Mouse (Mus musculus) G1E-ER4 (cell line): ENCODE data around the gene Col4a2. TPM values are rescaled to one million over a fixed set of nuclear protein-coding genes. Genes with fewer than 3 reads are reported as not detected.

ENCODE experiments used
- GATA1 ChIP-seq: IDR thresholded peaks from one replicate; pipeline ENCODE4 v1.8.0; 2012; ENCODE audit warnings: low read length, inconsistent platforms
- polyA plus RNA-seq: library from polyadenylated mRNA; stranded (reverse); fragments of >175 nt; gene quantifications from 2 replicates; pipeline ENCODE4 v1.2.3, GENCODE M21; 2012

Col4a2 gene
- polyA plus RNA-seq, 1 experiment: not detected

DNA sequence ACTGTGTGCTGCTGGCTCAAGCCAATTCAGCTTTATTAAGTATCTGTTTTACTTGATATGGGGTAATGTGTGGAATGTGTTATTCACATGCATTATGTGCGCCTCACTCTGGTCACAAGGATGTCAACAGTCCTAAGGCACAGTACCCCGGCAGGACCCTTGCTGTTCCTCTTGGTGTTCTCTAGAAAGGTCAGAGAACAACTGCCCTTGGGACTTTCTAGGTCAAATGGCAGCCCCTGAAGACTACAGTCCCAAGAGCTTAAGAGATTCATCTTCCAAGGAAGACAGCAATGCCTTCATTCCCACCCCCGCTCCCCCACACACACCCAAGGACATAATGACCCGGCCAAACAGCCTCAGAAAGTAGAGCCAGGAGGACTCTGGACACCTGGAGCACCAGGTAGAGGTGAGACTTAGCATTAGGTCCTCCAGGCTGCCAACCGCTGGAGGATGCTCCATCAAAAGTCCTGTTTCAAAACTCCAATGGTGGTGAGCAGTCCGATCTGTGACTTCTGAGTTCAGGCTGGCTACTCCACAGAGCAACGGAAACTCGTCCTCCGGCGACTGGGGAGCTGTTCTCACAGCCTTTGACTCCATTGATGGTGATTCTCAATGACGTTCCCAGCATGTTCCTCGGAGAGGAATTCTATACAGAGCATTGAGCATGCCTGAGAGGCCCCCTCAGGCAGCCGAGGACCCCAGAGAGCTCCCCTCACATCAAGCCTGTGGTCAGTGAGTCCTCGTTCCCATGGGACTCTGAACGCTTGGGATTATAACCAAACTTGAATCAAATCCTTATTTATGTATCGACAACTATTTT, 65.0 kb downstream of the Col4a2 start:
- TF ChIP-seq GATA1: no peak

DNA sequence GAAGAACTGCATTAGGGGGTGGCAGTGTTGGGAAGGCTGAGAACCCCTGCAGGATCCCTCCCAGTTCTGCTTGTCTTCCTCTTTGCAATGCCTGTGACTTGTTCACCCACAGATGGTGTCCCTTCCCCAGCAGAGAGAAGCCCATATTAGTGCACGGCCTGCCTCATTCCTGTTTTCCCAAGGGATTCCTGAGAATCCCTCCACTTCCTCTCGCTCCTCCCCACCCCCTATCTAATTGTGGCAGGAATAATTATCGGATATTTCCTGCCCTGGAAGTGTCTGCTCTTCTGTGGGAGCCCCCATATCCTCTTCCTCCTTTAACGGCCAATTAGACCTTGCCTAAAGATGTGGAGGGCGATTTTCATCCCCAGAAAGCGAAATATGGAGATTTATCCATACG, 67.0 kb downstream of the Col4a2 start:
- TF ChIP-seq GATA1: no peak

DNA sequence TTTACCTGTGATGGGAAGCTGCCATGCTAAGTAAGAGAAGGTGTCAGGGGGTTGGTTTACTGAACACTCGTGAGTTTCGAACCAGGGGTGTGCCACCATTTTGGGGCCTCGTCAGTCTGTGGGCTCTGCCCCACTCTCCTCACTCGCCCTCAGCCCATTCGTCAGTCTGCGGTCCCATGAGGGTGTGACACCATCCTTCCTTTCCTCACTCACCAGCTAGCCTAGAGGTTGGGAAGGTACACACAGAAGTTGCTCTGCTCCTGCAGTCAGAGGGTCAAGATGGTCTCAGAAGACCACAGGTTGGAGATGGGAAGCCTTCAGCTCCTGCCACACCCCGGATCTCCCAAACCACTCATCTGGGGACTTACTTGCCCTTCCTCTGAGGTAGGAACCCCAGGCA, 68.9 kb downstream of the Col4a2 start:
- no peak for TF ChIP-seq GATA1

DNA sequence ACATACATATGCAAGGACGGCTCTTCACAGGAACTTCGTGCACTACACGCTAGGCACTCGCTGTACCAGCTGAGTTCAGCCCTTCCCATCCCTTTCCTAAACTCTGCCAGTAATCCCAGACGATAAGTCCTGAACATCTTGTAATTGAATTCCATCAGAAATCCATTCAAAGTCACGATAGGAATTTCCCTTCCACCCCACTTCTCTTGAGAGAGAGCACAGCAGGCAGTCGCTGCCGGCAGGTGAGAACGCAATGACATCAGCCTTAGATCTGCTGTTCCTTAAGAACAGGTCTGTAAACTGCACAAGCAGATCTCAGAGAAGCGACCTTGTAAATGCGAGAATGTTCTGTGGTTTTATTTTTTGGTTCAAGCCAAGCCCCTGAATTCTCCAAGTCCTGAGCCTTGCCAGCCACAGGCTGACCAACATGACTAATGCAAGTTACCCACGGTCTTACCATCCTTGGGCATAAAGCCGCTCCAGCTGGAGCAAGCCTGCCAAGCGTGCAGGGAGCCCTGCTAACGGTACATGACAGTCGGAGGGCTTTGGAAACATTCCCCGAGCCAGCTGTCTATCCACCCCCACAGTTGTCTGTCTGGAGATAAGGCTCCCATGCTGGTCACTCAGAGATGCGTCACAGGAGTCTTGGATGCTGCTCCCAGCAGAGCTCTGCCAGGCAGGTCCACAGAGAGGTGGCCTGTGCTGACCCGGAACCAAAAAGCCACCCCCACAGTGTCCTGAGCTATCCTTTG, 69.6 kb downstream of the Col4a2 start:
- no peak for TF ChIP-seq GATA1

DNA sequence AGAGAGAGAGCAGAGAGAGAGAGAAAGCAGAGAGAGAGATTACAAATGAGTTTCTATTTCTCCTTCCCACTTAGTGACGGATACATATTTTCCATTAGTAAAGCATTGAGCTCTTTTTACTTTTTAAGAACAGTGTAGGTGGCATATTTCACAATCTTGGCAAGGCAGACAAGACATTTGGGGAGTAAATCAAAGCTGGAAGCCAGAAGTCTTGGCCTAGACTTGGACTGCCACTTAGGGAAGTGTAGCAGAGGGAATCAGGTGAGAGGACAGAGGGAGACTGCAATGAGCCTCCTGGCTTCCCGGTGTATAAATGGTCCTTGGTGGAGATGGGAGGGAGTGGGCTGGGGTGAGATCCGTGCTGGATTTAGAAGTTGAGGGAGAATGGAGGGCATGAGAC, 70.3 kb downstream of the Col4a2 start:
- TF ChIP-seq GATA1: no peak

DNA sequence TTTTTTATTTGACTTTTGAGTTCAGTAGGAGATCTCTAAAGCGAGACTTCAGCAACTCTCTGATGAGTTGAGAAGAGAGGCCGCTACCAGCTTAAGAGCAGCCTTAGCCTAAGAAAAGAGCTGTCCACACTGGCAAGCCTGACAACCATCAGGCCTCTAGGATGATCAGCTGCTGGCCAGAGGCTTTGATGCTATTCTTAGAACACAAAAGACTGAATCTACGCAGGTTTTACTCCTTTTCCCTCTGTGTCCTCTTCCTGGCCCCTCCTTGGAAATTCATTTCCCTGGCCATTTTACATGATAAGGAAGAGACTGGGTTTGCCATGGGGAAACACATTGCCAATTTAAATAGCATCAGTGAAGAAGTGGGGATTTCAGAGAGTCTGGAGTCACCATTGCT, 70.8 kb downstream of the Col4a2 start:
- no peak for TF ChIP-seq GATA1

DNA sequence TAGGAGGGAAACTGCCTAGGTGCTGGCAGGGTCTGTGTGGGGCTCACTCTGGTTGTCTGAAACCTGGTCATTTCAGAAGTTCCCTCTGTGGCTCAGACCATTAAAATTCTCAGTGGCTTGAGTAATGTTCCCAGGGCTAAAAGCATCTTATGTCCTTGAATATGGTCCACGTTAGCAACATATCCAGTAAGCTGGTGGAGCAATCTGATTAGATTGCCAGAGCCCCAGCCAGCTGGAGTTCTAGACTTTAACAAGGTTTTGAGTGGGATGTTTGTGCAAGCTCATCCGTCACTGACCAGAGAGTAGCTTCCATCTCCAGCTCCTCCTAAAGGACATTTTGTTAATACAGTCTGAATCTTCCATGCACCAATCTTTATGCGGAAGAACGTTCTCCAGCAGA, 72.2 kb downstream of the Col4a2 start:
- no peak for TF ChIP-seq GATA1

DNA sequence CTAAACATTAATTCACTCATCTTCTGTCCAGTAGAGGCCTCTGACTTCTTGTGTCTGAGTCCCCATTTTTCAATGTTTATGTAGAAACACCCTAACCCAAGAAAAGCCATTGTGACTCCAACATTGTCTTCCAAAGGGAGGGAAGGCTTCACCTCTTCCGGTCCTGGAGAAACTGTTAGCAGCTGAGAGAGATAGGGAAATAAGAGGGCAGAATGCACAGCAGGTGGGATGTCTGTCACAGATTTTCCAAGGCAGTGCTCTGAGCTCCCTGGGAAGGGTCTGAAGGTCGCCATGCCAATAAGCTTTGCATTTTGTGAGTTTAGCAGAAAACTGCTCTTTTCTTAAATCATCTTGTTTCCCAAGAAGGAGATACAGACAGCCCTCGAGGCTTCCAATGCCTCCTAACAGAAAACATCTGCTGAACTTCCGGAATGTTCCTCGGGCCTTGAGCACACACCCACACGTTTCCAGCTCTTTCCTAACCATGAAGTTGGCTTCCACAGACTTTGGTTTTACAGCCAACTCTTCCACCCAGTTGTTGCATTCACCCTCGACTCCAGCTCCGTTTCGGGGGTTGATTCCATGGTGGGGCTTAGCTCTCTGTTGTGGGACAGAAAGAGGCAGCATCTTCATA, 72.8 kb downstream of the Col4a2 start:
- TF ChIP-seq GATA1: no peak

DNA sequence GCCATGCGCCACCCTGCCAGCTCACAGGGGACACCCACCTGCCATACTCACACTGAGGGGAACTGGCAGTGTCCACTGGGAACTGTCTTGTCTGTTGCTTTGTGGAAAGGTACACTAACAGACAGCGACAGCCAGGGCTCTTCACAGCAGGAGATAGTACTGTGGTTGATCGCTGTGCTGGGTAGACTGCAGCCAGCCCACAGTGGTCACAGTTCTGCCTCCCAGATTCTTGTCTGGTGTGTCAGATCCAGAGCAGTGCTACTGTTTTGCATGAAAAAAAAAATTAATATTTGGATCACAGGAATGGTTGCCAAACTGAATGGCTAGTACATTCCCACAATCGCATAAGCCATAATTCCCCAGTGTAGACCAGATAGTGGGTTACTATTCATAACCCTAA, 74.7 kb downstream of the Col4a2 start:
- no peak for TF ChIP-seq GATA1

DNA sequence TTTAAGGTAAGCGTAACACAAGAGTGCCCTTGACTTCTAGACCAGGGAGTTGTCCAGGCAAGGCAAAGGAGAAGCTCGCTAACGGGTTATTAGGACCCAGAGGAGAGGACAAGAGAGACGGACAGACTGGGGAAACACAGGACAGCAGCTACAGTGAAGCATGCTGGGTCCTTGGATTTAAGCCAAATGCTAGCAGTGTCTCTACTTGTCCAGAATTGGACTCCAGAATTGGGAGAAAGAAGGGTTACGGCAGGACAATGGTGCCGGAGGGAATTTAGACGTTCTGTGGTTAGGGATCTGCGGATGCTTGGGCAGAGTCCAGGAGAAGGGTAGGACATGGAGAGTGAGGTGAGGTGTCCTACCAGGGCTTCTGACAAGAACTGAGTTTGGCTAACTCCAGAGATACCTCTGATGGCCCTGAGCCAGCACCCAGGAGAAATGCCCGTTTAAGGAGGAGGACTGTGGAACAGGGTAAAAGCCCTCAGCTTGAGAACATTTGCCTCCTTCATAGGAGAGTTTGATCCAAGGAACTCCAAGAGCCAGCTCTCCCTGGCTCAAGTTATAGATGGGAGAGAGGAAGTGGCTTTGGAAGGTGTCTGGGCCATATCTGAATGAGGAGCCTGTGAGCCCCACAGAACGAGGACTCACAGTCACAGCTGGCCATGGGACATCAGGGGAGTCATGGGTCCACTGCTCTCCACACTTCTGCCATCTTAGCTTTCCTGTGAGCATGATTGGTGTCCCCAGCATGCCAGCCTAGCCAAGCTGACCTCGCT, 76.9 kb downstream of the Col4a2 start:
- TF ChIP-seq GATA1: no peak

DNA sequence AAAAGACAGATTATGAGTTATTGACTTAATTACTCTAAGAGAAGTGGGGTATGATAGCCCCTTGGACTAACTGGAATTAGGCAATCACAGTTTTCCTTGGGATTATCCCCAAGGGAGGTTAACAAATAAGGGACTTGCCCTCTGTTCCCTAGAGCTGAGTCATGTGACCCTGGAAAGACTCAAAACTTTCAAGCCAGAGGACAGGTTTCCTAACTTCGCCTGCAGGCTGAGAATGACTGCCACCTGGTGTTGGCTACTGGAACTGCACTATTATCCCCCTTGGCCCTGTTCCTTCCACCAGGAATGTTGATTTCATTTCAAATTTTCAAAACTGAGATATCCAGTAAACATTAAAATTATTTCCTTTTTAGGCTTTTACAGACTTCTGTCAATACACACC, 80.1 kb downstream of the Col4a2 start:
- no peak for TF ChIP-seq GATA1

DNA sequence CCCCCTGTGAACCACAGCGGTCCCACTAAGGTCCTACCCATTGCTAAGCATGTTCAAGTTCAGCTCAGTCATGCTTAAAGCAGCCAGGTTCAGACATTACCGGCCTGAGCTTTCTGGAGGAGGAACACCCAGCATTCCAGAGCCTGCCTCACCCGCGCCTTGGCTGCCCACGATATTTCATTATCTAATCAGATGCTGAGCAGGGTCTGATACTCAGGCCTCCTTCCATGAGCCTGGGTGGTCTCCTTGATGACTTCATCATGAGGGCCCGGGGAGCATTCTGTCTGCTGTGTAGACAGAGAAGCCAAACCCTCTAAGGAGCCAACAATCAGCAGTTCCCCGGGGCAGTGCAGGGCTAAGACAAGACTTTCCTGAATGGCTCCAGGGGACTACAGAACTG, 80.6 kb downstream of the Col4a2 start:
- TF ChIP-seq GATA1: no peak

DNA sequence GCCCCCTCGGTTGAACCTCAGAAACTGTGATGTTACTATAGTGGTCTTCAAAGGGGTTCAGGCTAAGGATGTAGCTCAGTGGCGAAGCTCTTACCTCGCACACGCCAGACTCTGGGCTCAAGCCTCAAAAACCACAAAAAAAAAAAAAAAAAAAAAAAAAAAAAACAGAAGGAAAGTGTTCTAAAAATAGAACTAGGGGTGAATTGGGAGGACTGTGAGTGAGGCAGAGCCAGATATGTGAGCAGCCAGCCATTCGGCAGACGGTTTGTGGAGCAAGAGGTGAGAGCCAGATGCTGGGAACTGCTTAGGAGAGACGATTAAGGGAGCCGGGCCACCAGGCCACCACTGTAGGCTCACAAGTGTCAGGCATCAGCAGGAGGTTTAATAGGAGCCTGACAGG, 81.0 kb downstream of the Col4a2 start:
- no peak for TF ChIP-seq GATA1

DNA sequence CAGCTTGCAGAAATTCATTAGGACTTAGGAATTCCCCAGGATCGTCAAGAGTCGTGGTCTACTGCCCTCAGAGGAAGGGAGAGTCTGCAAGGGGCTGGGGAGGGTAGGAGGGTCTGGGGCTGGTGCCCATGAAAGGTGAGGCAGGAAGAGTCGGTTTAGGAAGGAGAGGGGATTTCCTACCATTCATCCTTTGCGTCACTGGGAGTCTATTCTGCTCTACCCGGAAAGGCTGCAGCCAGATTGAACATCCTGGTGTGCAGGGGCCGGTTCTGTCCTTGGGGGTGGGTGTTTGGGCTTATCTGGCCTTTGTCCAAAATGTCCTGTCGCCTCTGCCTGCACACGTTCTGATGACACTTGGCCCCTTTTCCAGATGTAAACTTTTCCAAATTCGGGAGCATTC, 82.2 kb downstream of the Col4a2 start:
- TF ChIP-seq GATA1: no peak

DNA sequence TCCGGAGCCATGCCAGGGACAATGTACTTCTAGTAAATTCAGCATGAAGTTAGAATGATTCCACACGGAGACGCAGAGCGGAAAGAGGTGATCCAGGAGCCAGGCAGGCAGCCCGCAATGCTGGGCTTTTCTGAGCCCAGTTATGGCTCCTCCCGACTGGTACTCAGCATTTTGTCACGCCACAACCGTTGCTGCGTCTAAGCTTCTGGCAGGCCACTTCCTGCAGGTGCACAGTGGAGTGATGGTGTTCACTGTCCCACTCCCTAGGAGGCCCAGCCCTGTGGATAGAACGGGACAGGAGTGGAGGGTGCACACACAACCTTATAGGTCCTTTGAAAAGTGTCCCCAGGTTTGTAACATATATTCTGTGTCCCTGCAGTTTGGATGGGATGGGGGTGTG, 83.0 kb downstream of the Col4a2 start:
- TF ChIP-seq GATA1: no peak

DNA sequence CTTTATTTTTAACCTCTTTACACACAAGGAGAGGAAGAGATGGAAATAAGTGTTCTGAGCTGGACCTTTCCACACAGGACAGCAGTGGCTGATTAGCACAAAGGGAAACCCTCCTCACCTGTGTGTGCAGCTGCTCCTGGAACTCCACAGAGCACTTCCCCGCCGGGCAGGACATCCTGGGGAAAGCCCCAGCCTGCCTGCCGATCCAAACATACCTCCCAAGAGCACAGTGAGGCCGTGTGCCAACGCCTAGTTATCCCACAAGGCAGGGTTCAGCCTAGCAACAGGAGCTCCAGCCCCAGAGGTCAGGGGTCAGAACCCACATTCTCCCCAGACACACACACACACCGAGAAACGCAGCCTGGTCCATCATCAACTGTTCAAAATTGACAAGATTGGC, 83.5 kb downstream of the Col4a2 start:
- TF ChIP-seq GATA1: no peak
